Mouse (Mus musculus): Measurements from ENCODE around the gene Efna4. TPM values are rescaled to one million over a fixed set of nuclear protein-coding genes. Genes with fewer than 3 reads are reported as not detected.

Gene Efna4
- polyA plus RNA-seq, 1 experiment from 2014 or later = 4.3 TPM

DNA sequence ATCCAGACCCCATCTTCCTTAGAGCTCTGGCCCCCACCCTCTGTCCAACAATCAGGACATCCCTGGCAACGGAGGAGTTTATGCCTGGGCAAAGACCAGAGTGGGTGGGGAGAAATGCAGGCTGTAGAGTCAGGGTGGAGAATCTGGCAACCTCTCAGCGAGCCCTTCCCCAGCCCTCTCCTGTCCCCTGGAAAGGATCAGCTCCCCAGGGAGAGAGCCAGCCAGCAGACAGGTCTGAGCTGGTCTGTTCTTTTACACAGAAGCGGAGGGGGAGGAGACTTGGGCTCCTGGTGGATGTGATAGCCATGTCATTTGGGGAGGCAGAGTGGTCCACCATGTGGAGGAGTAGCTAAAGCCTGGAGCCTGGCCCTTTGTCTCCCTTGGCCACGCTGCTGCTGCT lies 9.2 kb downstream of the Efna4 start:
- no peak for ATAC-seq (ENCODE audit: low read depth)
- no peak overlapping the region for H3K27ac ChIP-seq (ENCODE audit: low read depth, low read length)
- H3K36me3 ChIP-seq (ENCODE audit: control insufficient read depth, insufficient read depth, low read length) = no peaks in the 10 kb centered on the region
- 9% methylated on average over 4 of the region's 4 CpGs for WGBS
- peaks cover 16% of the 10 kb centered on the region; the same call in 1 of the 2 replicates for H3K4me1 ChIP-seq (ENCODE audit: control insufficient read depth, insufficient read depth, low read length)
- no peak overlapping the region for H3K9ac ChIP-seq (replicated peaks; ENCODE audit: low read depth, low read length)
- H3K27me3 ChIP-seq (ENCODE audit: control insufficient read depth, insufficient read depth, low read length) = no peaks in the 10 kb centered on the region
- no peak overlapping the region for H3K4me2 ChIP-seq (ENCODE audit: low read depth, low read length)
- no peak overlapping the region for H3K4me3 ChIP-seq (ENCODE audit: low read depth, low read length)
- no peaks in the 10 kb centered on the region for H3K9me3 ChIP-seq (ENCODE audit: control insufficient read depth, low read length)

- ATAC-seq (ENCODE audit: low read depth) = no peak
- Histone ChIP-seq H3K9me3 (ENCODE audit: control insufficient read depth, low read length) (no peaks in the 10 kb centered on the region), H3K4me1 (ENCODE audit: control insufficient read depth, insufficient read depth, low read length) (peaks cover 16% of the 10 kb centered on the region; the same call in 1 of the 2 replicates), H3K36me3 (ENCODE audit: control insufficient read depth, insufficient read depth, low read length) (no peaks in the 10 kb centered on the region), H3K4me3 (ENCODE audit: low read depth, low read length) (no peak overlapping the region), H3K27ac (ENCODE audit: low read depth, low read length) (no peak overlapping the region; the same call in 1 of the 2 replicates), H3K27me3 (ENCODE audit: control insufficient read depth, insufficient read depth, low read length) (peaks cover 2% of the 10 kb centered on the region; the same call in 1 of the 2 replicates), H3K4me2 (ENCODE audit: low read depth, low read length) (no peak overlapping the region), H3K9ac (replicated peaks; ENCODE audit: low read depth, low read length) (no peak overlapping the region)
- WGBS = 18% methylated on average over 9 of the region's 9 CpGs
These were observed 10.4 kb downstream of the Efna4 start for GRCm38 (mm10) chr3:89327371-89327870.

DNA sequence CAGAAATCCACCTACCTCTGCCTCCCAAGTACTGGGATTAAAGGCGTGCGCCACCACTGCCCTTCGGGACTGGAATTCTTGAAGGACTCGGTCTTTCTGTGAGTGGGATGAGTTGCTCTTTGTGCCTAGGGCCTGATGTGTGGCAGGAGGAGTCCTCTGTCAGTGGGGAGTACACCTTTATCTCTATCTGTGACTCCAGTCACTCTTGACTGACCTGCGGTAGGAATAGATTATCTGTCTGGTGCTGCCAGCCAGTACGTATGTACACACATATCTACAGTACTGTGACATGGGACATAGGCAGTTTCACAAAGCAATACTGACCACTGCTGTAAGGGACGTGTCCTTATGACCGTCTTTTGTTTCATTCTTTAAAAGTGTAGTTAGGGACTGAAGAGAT lies 11.9 kb downstream of the Efna4 start:
- no peak overlapping the region for H3K27ac ChIP-seq (ENCODE audit: low read depth, low read length)
- H3K4me3 ChIP-seq (ENCODE audit: low read depth, low read length) = no peak overlapping the region
- no peak for ATAC-seq (ENCODE audit: low read depth)
- no peaks in the 10 kb centered on the region for H3K36me3 ChIP-seq (ENCODE audit: control insufficient read depth, insufficient read depth, low read length)
- 94% methylated on average over 8 of the region's 8 CpGs for WGBS
- H3K4me2 ChIP-seq (ENCODE audit: low read depth, low read length) = no peak overlapping the region
- peaks cover 20% of the 10 kb centered on the region; the same call in 1 of the 2 replicates for H3K4me1 ChIP-seq (ENCODE audit: control insufficient read depth, insufficient read depth, low read length)
- H3K27me3 ChIP-seq (ENCODE audit: control insufficient read depth, insufficient read depth, low read length) = peaks cover 3% of the 10 kb centered on the region; the same call in 1 of the 2 replicates
- no peaks in the 10 kb centered on the region for H3K9me3 ChIP-seq (ENCODE audit: control insufficient read depth, low read length)
- H3K9ac ChIP-seq (replicated peaks; ENCODE audit: low read depth, low read length) = no peak overlapping the region

- H3K4me3 ChIP-seq (ENCODE audit: low read depth, low read length) = peak within 1 kb of the TSS; percentile 78
- WGBS = 1% methylated on average over 48 of the region's 53 CpGs
- no peaks in the 10 kb centered on the region for H3K36me3 ChIP-seq (ENCODE audit: control insufficient read depth, insufficient read depth, low read length)
- peaks cover 3% of the 10 kb centered on the region; the same call in 1 of the 2 replicates for H3K27me3 ChIP-seq (ENCODE audit: control insufficient read depth, insufficient read depth, low read length)
- peaks cover 38% of the 10 kb centered on the region for H3K4me1 ChIP-seq (ENCODE audit: control insufficient read depth, insufficient read depth, low read length)
- peak within 1 kb of the TSS; percentile 86 for H3K4me2 ChIP-seq (ENCODE audit: low read depth, low read length)
- H3K27ac ChIP-seq (ENCODE audit: low read depth, low read length) = peak within 1 kb of the TSS; percentile 98
- H3K9ac ChIP-seq (replicated peaks; ENCODE audit: low read depth, low read length) = peak within 1 kb of the TSS; percentile 97
- H3K9me3 ChIP-seq (ENCODE audit: control insufficient read depth, low read length) = no peaks in the 10 kb centered on the region
- peak; percentile 39 for ATAC-seq (ENCODE audit: low read depth)
These were observed 15.2 kb downstream of the Efna4 start, which contains the start of gene Efna3 for GRCm38 (mm10) chr3:89322514-89323165. Gene Efna3, minus strand, starts transcription at chr3:89322965.

DNA sequence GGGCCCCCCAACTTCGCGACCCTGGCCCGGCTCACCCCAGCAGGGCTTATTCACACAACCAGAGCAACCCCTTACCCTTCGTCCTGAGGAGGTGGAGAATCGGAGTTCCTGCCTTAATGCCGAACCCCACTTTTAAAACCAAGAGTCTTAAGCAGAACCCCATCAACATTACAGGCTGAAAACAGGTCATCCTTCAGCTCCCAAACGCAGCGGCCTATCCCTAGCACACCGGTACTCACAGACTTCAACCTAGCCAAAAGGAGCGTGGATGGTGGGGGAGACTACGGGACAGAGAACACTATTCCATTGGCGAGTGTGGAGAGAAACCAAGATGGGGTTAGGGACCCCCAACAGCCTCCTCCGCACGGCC lies 15.7 kb downstream of the Efna4 start:
- peak overlapping the region; percentile 97 for H3K9ac ChIP-seq (replicated peaks; ENCODE audit: low read depth, low read length)
- H3K36me3 ChIP-seq (ENCODE audit: control insufficient read depth, insufficient read depth, low read length) = no peaks in the 10 kb centered on the region
- peak overlapping the region; percentile 98 for H3K27ac ChIP-seq (ENCODE audit: low read depth, low read length)
- no peaks in the 10 kb centered on the region for H3K9me3 ChIP-seq (ENCODE audit: control insufficient read depth, low read length)
- H3K4me3 ChIP-seq (ENCODE audit: low read depth, low read length) = peak overlapping the region; percentile 78
- ATAC-seq (ENCODE audit: low read depth) = no peak
- H3K27me3 ChIP-seq (ENCODE audit: control insufficient read depth, insufficient read depth, low read length) = peaks cover 3% of the 10 kb centered on the region; the same call in 1 of the 2 replicates
- H3K4me2 ChIP-seq (ENCODE audit: low read depth, low read length) = peak overlapping the region; percentile 86
- peaks cover 38% of the 10 kb centered on the region for H3K4me1 ChIP-seq (ENCODE audit: control insufficient read depth, insufficient read depth, low read length)
- WGBS = 2% methylated on average over 14 of the region's 14 CpGs

- Histone ChIP-seq H3K4me3 (ENCODE audit: low read depth, low read length) (peak overlapping the region; percentile 78), H3K27ac (ENCODE audit: low read depth, low read length) (peak overlapping the region; percentile 98), H3K36me3 (ENCODE audit: control insufficient read depth, insufficient read depth, low read length) (no peaks in the 10 kb centered on the region), H3K4me1 (ENCODE audit: control insufficient read depth, insufficient read depth, low read length) (peaks cover 44% of the 10 kb centered on the region), H3K27me3 (ENCODE audit: control insufficient read depth, insufficient read depth, low read length) (peaks cover 3% of the 10 kb centered on the region; the same call in 1 of the 2 replicates), H3K9ac (replicated peaks; ENCODE audit: low read depth, low read length) (peak overlapping the region; percentile 97), H3K4me2 (ENCODE audit: low read depth, low read length) (peak overlapping the region; percentile 86), H3K9me3 (ENCODE audit: control insufficient read depth, low read length) (no peaks in the 10 kb centered on the region)
- ATAC-seq (ENCODE audit: low read depth) = peak; percentile 22
- under 1% methylated on average over 64 of the region's 66 CpGs for WGBS
These were observed 16.4 kb downstream of the Efna4 start for GRCm38 (mm10) chr3:89321183-89322130.

- Histone ChIP-seq H3K27ac (ENCODE audit: low read depth, low read length) (peak overlapping the region; percentile 98), H3K4me3 (ENCODE audit: low read depth, low read length) (peak overlapping the region; percentile 78), H3K9ac (replicated peaks; ENCODE audit: low read depth, low read length) (peak overlapping the region; percentile 97), H3K9me3 (ENCODE audit: control insufficient read depth, low read length) (no peaks in the 10 kb centered on the region), H3K36me3 (ENCODE audit: control insufficient read depth, insufficient read depth, low read length) (no peaks in the 10 kb centered on the region), H3K4me2 (ENCODE audit: low read depth, low read length) (peak overlapping the region; percentile 86), H3K27me3 (ENCODE audit: control insufficient read depth, insufficient read depth, low read length) (peaks cover 3% of the 10 kb centered on the region; the same call in 1 of the 2 replicates), H3K4me1 (ENCODE audit: control insufficient read depth, insufficient read depth, low read length) (peaks cover 48% of the 10 kb centered on the region)
- 1% methylated on average over 27 of the region's 41 CpGs for WGBS
- ATAC-seq (ENCODE audit: low read depth) = peak; percentile 36
These were observed 17.1 kb downstream of the Efna4 start for GRCm38 (mm10) chr3:89320581-89321182.

- 3% methylated on average over 58 of the region's 58 CpGs for WGBS
- ATAC-seq (ENCODE audit: low read depth) = no peak
- Histone ChIP-seq H3K9me3 (ENCODE audit: control insufficient read depth, low read length) (no peaks in the 10 kb centered on the region), H3K9ac (replicated peaks; ENCODE audit: low read depth, low read length) (peak overlapping the region; percentile 97), H3K27ac (ENCODE audit: low read depth, low read length) (peak overlapping the region; percentile 98), H3K36me3 (ENCODE audit: control insufficient read depth, insufficient read depth, low read length) (peaks cover 4% of the 10 kb centered on the region; the same call in 1 of the 2 replicates), H3K4me3 (ENCODE audit: low read depth, low read length) (peak overlapping the region; percentile 78), H3K4me1 (ENCODE audit: control insufficient read depth, insufficient read depth, low read length) (peaks cover 52% of the 10 kb centered on the region), H3K27me3 (ENCODE audit: control insufficient read depth, insufficient read depth, low read length) (peaks cover 3% of the 10 kb centered on the region; the same call in 1 of the 2 replicates), H3K4me2 (ENCODE audit: low read depth, low read length) (peak overlapping the region; percentile 86)
These were observed 18.1 kb downstream of the Efna4 start for GRCm38 (mm10) chr3:89319591-89320350.
